Mouse (Mus musculus): ENCODE data around the gene Hmgb2.

Hmgb2 gene

DNA sequence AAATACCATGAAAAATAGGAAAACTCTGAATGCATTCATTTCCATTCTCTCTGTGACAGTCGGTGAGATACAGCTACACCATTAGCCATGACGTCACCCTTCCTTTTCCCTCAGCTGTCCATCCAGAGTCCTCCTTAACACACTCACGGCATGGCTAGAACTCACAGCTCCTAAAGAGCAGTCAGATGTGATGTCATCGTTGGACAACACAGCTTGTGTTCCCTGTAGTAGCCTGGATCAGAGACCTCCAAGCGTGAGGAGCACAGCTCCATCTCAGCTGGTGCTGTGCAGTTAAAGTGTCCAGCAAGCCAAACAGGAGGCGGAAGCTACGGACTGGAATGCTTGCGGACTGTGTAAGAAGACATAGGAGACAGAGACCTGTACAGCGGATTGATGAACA lies 49.2 kb downstream of the Hmgb2 start:
- DNase-seq (ENCODE audit: low read depth) = no peak

DNA sequence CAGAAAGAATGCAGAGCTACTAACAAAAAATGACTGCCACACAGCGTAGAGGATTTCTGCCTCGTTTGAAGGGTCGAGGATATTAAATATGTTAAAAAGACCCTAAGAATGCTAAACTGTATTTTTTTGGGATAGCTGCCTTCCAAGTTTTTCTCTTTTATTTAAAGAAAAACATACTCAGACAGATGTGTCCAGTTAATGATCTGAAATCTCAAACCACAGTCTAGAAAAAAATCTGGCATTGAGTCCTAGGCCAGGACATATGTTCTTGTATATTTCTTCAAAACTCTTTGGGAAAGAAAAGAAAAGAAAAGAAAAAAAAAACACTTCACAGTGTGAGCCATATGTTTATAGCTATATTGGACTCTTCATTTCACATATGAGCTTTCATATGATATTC lies 51.0 kb downstream of the Hmgb2 start:
- DNase-seq (ENCODE audit: low read depth) = no peak

- no peak for DNase-seq (ENCODE audit: low read depth)
Measured at GRCm38 (mm10) chr8:57563726-57564125, 52.0 kb downstream of the Hmgb2 start.

DNA sequence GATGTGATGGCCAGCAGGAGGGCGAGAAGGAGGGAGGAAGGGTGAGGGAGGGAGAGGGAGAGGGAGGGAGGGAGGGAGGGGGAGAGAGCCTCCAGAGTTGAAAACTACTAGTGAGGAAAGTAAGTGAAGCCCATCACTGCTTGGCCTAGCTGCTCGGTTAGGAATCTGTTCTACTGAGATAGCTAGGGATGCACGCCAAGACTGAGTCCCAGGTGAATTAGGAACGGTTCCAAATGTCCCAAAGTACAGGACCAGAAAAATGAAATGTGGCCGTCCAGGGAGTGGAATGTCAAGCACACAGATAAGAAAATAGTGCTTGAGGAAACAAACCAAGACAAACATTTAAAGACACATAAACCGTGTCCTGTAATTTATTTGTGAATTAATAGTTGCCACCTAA lies 53.3 kb downstream of the Hmgb2 start:
- DNase-seq (ENCODE audit: low read depth) = no peak

Data from c-Kit-positive CD71-negative TER-119-negative erythroid progenitor cells, embryonic 14.5 days (primary cell).